Mouse (Mus musculus): ENCODE measurements around the gene 4930449I24Rik.
"Not testable (repeated sequence)": the region's sequence is repeated elsewhere in the genome, so short reads cannot be mapped to it uniquely, and the experiment has no call there.

GRCm38 (mm10) chr5:146513823-146514222, 11.6 kb downstream of the 4930449I24Rik start, which contains the start of gene Gm3402:
- TF ChIP-seq CTCF (IDR thresholded peaks at IDR 0.05; ENCODE audit: low read depth, low read length); POLR2A (IDR thresholded peaks at IDR 0.05; ENCODE audit: extremely low read depth, insufficient read depth, low read length): not testable (repeated sequence)

Data from liver, adult 2 months (tissue).